Mouse (Mus musculus) liver, postnatal 0 days (tissue): ENCODE data around the gene Tnfsf9.

ENCODE experiments used
- CTCF ChIP-seq: sonication (generic); IDR thresholded peaks from 2 replicates; pipeline ENCODE4 v1.5.1; 2016; ENCODE audit warnings: antibody characterized with exemption, low read depth
- EP300 ChIP-seq: IDR thresholded peaks from 2 replicates; pipeline ENCODE4 v1.6.1; 2016; ENCODE audit warnings: antibody characterized with exemption, low read depth, mild to moderate bottlenecking

- TF ChIP-seq CTCF: no peak
- no peak for TF ChIP-seq EP300
These were observed 42.6 kb upstream of the Tnfsf9 start for GRCm38 (mm10) chr17:57062548-57062947.
